Mouse (Mus musculus) megakaryocyte, embryonic 14.5 days (primary cell): ENCODE results near the gene Dlx5. TPM values are rescaled to one million over a fixed set of nuclear protein-coding genes. Genes with fewer than 3 reads are reported as not detected.

Experiments used
- H3K27me3 ChIP-seq: replicated peaks from 2 replicates; pipeline ENCODE3; 2012; ENCODE audit warnings: inconsistent platforms
- H3K36me3 ChIP-seq: replicated peaks from 2 replicates; pipeline ENCODE3; 2012; ENCODE audit warnings: low read length, inconsistent platforms, mixed read lengths
- H3K4me1 ChIP-seq: 2 replicates; pipeline ENCODE4 v1.6.1; 2012; ENCODE audit warnings: inconsistent platforms
- H3K4me3 ChIP-seq: replicated peaks from 2 replicates; pipeline ENCODE3; 2012; ENCODE audit warnings: moderate library complexity, mild to moderate bottlenecking, inconsistent platforms
- H3K9me3 ChIP-seq: 2 replicates; pipeline ENCODE4 v1.6.1; 2012; ENCODE audit warnings: inconsistent platforms
- FLI1 ChIP-seq: IDR thresholded peaks from 2 replicates; pipeline ENCODE4 v1.6.1; 2012; ENCODE audit warnings: low read length, inconsistent platforms, mixed read lengths
- GATA1 ChIP-seq: IDR thresholded peaks from 3 replicates; pipeline ENCODE4 v1.6.1; 2012; ENCODE audit warnings: mixed read lengths, low read length, inconsistent platforms, borderline replicate concordance
- polyA plus RNA-seq: library from polyadenylated mRNA; stranded (reverse); fragments of >175 nt; gene quantifications from 2 replicates; pipeline ENCODE4 v1.2.3, GENCODE M21; 2012; ENCODE audit warnings: low replicate concordance; ENCODE audit not compliant: insufficient read depth

The Dlx5 gene
- polyA plus RNA-seq, 1 experiment: not detected

GRCm38 (mm10) chr6:6884897-6885296 lies 3.0 kb upstream of the Dlx5 start:
- Histone ChIP-seq H3K9me3 (no peaks in the 10 kb centered on the region), H3K27me3 (peaks cover 57% of the 10 kb centered on the region), H3K4me1 (peaks cover 22% of the 10 kb centered on the region), H3K36me3 (no peaks in the 10 kb centered on the region), H3K4me3 (no peak overlapping the region)
- no peak for TF ChIP-seq FLI1
- no peak for TF ChIP-seq GATA1

- H3K36me3 ChIP-seq: no peaks in the 10 kb centered on the region
- TF ChIP-seq GATA1 (no peak), FLI1 (no peak)
- peaks cover 27% of the 10 kb centered on the region for H3K4me1 ChIP-seq
- H3K9me3 ChIP-seq: no peaks in the 10 kb centered on the region; the same call in 1 of the 2 replicates
- H3K27me3 ChIP-seq: peaks cover 80% of the 10 kb centered on the region
- H3K4me3 ChIP-seq: no peak overlapping the region
Measured at GRCm38 (mm10) chr6:6882266-6882797, 447 bp upstream of the Dlx5 start.

GRCm38 (mm10) chr6:6881115-6881637 lies 709 bp downstream of the Dlx5 start:
- H3K36me3 ChIP-seq: no peaks in the 10 kb centered on the region
- peaks cover 89% of the 10 kb centered on the region for H3K27me3 ChIP-seq
- TF ChIP-seq GATA1 (no peak), FLI1 (no peak)
- H3K9me3 ChIP-seq: no peaks in the 10 kb centered on the region; the same call in 1 of the 2 replicates
- H3K4me3 ChIP-seq: peak overlapping the region; percentile 64
- H3K4me1 ChIP-seq: peaks cover 27% of the 10 kb centered on the region

- H3K4me3 ChIP-seq: no peak overlapping the region
- TF ChIP-seq FLI1 (no peak), GATA1 (no peak)
- H3K9me3 ChIP-seq: no peaks in the 10 kb centered on the region; the same call in 1 of the 2 replicates
- H3K27me3 ChIP-seq: peaks cover 95% of the 10 kb centered on the region
- H3K36me3 ChIP-seq: no peaks in the 10 kb centered on the region
- peaks cover 27% of the 10 kb centered on the region for H3K4me1 ChIP-seq
Measured at GRCm38 (mm10) chr6:6880361-6881114, 1.3 kb downstream of the Dlx5 start.

- no peaks in the 10 kb centered on the region; the same call in 1 of the 2 replicates for H3K9me3 ChIP-seq
- peaks cover 21% of the 10 kb centered on the region for H3K4me1 ChIP-seq
- no peaks in the 10 kb centered on the region for H3K36me3 ChIP-seq
- H3K4me3 ChIP-seq: no peak overlapping the region
- H3K27me3 ChIP-seq: peaks cover 96% of the 10 kb centered on the region
- TF ChIP-seq GATA1 (no peak), FLI1 (no peak)
Measured at GRCm38 (mm10) chr6:6879371-6880325, 2.2 kb downstream of the Dlx5 start.

- no peak for TF ChIP-seq FLI1
- TF ChIP-seq GATA1: no peak
- peaks cover 25% of the 10 kb centered on the region for H3K4me1 ChIP-seq
- peaks cover 98% of the 10 kb centered on the region for H3K27me3 ChIP-seq
- no peaks in the 10 kb centered on the region for H3K36me3 ChIP-seq
- no peak overlapping the region for H3K4me3 ChIP-seq
- H3K9me3 ChIP-seq: peaks cover 5% of the 10 kb centered on the region; the same call in 1 of the 2 replicates
Measured at GRCm38 (mm10) chr6:6878841-6879291, 3.0 kb downstream of the Dlx5 start.

GRCm38 (mm10) chr6:6877981-6878840 lies 3.7 kb downstream of the Dlx5 start:
- peaks cover 5% of the 10 kb centered on the region; the same call in 1 of the 2 replicates for H3K9me3 ChIP-seq
- H3K4me3 ChIP-seq: no peak overlapping the region
- peaks cover 25% of the 10 kb centered on the region for H3K4me1 ChIP-seq
- TF ChIP-seq GATA1: no peak
- TF ChIP-seq FLI1: no peak
- H3K27me3 ChIP-seq: peaks cover 98% of the 10 kb centered on the region
- no peaks in the 10 kb centered on the region for H3K36me3 ChIP-seq

- Histone ChIP-seq H3K36me3 (no peaks in the 10 kb centered on the region), H3K27me3 (peaks cover 98% of the 10 kb centered on the region), H3K4me3 (no peak overlapping the region), H3K4me1 (peaks cover 25% of the 10 kb centered on the region), H3K9me3 (peaks cover 5% of the 10 kb centered on the region; the same call in 1 of the 2 replicates)
- TF ChIP-seq GATA1 (no peak), FLI1 (no peak)
Measured at GRCm38 (mm10) chr6:6877346-6877910, 4.5 kb downstream of the Dlx5 start.
